Mouse (Mus musculus): ENCODE measurements at regions not wholly inside any gene's neighbourhood (a gene's known extent, or its start where the extent isn't known, plus 50 kb on each side); places are given as distances from the start of the nearest gene placed in this dataset.

DNA sequence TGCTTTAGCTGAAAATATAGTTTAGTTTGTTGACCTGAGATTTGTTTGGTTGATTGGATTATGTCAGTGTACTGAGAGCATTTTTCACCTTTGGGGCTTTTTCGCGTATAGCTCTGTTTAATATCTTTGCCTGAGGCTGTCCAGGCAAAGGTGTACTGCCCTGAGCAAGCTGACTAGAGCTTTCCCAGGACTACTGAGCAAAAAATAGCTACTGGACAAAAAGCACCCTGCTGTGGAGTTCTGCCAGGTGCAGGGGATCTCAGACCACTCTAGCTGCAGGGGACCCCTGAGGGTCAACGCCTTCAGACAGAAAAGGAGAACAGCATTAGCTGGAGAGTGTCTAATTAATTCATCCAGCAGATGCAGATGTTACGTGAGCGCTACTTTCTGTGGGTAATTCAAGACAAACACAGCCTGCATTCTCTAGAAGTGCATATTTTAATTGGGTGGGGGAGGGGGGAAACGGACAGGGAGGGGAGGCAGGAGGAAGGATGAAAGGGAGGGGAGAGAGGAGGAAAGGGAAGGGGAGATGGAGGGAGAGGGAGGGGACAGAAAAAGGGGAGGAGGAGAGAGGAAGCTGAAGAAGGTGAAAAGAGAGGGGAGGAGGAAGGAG is 61.7 kb downstream of the Thnsl1 start:
- DNase-seq (ENCODE audit: low spot score in 2 of 2), result no peak

DNA sequence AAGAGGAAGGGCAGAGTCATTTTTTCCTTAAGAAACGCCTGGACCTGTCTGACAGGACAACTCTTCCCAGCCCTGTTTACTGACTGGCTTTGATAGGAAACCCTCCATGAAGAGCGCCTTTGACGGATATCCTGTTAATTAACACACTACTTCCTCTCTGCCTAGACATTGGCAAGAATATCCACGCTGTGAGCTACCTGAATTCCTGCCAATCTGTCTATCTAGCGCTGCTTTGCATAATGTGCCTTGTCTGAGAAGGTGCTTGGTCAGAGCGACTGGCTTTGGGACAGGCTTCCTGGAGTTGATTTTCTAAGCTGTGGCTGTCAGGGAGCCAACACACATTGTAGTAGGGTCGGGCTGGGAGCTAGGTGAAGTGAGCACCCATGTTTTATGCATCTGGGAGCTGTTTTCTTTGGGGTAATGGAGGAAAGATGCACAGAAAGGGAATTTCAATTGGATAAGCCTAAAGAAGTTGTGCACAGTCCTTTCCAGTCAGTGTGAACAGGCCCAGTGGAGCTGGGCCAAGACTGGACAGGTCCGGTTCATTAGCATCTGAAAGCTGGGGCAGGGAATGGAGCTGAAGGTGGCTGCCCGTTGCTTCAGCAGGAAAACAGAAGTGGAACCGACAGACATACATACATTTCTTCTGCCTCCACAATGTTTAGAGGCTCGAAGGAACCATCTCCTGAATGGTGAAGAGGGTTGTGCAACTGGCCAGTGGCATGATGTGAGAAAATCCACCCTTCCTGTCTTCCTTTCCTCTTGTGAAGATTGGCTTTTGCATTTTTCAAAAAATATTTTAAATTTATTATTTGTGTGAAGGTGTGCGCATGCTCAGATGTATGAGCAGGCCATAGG is 64.7 kb downstream of the Thnsl1 start:
- DNase-seq (ENCODE audit: low spot score in 2 of 2), result peak; percentile 2 to 28

DNA sequence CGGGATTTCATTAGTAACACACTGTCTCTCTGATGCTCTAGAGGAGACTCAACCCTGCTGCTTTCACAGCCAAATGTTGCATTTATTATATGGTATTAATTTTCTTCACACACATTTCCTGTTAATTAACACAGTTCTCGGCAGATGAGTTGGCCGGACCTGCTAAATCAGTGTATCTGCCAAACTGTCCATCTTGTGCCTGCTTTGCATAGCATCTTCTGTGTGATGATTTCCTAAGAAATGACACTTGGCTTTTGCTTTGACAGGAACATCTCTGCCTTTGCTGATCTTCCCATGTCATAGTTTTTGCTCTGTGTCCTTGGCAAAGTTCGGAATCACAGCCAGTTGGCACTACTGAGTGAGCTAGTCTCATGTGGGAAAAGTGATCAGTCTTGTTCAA is 67.9 kb downstream of the Thnsl1 start:
- no peak for DNase-seq (ENCODE audit: low spot score in 2 of 2)

GRCm38 (mm10) chr2:21275315-21275714 is 69.8 kb downstream of the Thnsl1 start:
- DNase-seq (ENCODE audit: low spot score in 2 of 2), result no peak

DNA sequence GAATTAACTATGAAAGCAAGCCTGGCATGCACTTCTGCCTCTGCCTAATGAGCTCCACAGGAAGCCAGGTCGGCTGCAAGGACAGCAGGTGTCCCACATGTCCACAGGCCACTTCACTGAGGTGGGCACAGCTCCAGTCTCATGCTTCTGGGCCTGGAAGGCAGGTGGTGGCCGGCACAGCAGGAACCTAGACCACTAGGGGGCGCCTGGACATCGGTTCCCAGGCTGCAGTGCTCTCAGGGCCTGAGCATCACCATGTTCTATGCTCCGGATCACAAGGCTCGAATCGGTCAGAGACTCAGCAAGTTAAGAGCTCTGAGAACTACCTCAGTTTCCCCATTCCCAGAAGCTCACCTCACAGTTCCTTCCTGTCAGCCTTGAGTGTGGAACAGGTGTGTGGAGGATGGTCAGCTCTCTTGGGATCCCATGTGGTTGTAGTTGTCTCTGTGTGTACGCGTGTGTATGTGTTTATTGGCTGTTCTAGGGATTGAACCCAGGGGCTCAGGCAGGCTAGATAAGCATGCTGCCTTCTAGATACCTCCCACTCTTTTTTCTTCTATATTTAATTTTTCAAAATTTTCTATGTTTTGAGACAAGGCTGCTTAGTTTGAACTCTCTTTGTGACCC is 75.4 kb downstream of the Thnsl1 start:
- DNase-seq (ENCODE audit: low spot score in 2 of 2), result peak; percentile 7 to 31

DNA sequence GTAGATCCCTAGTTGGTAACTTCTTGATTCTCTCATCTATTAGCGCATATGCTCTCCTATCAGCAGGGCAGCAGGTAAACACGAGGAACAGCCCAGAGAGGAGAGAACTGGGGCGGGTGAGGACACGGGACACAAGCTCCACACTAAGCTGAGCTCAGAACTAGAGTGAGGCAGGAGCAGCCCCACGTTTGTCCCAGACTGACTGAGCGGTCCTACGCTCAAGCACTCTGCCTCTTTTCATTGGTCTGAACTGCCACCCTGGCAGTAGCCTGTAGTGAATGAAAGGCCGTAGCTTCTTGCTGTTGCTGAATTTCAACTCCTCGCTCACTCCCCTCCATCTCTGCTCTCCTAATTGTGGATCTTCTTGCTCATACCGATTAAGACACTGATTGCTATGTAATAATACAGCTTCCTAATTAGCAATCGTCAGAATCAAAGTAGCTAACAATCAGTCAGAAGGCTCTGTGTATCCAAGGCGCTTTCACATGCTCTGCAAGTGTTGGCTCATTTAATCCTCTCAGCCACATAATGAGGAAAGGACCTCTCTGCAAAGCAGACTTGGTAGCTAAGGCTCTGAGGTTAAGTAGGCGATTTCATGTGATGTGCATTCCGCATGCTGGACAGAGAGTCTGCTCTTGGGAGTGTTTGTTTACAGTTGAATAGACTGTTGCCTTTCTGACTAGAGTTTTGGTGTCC is 77.1 kb downstream of the Thnsl1 start:
- no peak for DNase-seq (ENCODE audit: low spot score in 2 of 2)

- DNase-seq (ENCODE audit: low spot score in 2 of 2), result no peak
These were observed 79.4 kb downstream of the Thnsl1 start for GRCm38 (mm10) chr2:21284881-21285280.

DNA sequence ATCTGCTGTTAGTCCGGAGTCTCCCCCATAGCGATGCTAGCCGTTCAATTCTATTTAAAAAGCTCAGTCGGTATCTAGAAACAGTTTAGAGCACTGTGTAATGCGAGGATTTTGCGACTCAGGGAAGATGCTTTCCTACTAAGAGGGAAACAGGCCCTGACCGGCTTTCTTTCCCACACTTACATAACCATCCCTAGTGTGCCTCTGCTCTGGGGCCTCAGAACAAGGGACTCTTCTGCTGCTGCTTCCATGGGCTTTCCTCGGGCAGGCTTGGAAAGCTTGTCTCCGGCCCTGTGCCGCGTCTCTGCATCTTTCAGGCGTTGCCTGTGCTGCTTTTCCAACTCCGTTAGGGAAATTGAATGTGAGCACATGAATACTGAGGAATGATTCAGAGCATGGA is 79.6 kb upstream of the Gpr158 start:
- no peak for DNase-seq (ENCODE audit: low spot score in 2 of 2)

- DNase-seq (ENCODE audit: low spot score in 2 of 2), result no peak
These were observed 74.6 kb upstream of the Gpr158 start for GRCm38 (mm10) chr2:21292669-21293151.

GRCm38 (mm10) chr2:21294002-21294401 is 73.3 kb upstream of the Gpr158 start:
- DNase-seq (ENCODE audit: low spot score in 2 of 2), result no peak

DNA sequence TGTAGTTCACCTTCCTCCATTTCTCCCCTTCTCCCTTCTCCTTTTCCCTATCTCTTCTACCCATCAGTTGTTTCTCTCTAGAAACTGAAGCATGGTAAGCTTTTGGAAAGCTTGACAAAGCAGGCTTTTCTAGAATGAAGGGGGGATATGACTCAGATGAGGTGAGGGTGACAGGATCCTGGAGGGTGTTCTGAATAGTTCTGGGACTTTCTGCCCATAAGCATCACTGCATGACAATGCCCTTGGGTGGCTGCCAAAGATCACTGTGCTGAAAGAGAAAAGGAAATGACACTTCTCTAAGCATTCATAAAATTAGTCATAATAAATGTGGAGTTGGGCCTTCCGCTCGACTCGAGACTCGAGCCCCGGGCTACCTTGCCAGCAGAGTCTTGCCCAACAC is 67.7 kb upstream of the Gpr158 start:
- no peak for DNase-seq (ENCODE audit: low spot score in 2 of 2)

Measured in heart, adult 9 months (tissue).